Mouse (Mus musculus): ENCODE results near the gene Jmjd6. TPM values are rescaled to one million over a fixed set of nuclear protein-coding genes. Genes with fewer than 3 reads are reported as not detected.
A peak's percentile ranks its signal among the peaks of the same experiment; 100 is the strongest.

Jmjd6 gene
- total and polyA plus RNA-seq, 3 experiments, result 175 to 192 TPM; not detected in 1

DNA sequence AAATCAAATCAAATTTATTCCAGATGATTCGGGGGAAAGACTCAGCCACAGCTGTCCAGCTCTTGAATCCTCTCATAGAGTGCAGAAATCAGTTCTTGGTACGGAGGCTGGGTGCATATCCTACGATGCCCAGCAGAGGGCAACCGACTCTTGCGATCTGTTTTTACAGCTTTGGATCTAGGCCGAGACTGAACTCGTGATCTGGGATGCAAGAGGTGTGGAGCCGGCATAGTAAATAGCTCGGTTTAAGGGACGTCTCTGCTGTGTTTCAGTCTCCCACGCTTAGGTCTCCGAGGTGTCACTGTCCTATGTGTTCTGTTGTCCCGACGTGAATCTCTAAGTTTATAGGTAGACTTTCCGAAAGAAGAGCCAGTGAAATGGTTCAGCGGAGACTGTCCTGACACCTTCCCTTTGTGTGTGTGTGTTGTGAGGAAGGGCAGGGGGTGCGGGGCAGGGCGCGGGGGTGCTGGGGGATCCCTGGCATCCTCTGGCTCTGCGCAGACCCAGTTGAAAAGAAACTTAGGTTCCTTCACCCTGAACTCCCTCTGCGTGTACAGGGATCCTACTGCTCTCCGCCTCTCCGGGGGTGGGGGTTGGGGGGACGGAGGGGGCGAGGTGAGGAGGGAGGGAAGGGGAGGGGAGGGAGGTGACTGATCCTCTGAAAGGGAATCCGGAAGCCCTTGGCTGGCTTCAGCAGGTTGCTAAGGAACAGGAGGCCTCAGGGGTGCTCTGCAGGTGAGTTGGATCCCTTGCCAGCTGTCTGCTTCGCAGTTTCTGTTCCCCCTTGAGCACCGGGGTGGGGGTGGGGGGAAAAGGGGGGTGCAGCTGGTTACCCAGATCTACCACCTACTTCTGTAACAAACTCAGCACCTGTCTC lies 42.3 kb upstream of the Jmjd6 start (continued):
- TF ChIP-seq POLR2AphosphoS5 (IDR thresholded peaks at IDR 0.05; ENCODE audit: borderline replicate concordance, low read depth, low read length) (no peak), TCF12 (IDR thresholded peaks at IDR 0.05; ENCODE audit: low read depth, low read length) (no peak), UBTF (IDR thresholded peaks at IDR 0.05; ENCODE audit: borderline replicate concordance, insufficient read depth, low read depth, low read length) (no peak), MAFK (IDR thresholded peaks at IDR 0.05; ENCODE audit: borderline replicate concordance, low read depth, low read length) (no peak), ETS1 (IDR thresholded peaks at IDR 0.05; ENCODE audit: low read depth, low read length) (no peak), ZMIZ1 (IDR thresholded peaks at IDR 0.05; ENCODE audit: low read depth, low read length) (no peak), ZC3H11A (IDR thresholded peaks at IDR 0.05; ENCODE audit: low read depth, low read length) (peak; percentile 96), TBP (IDR thresholded peaks at IDR 0.05; ENCODE audit: low read depth, low read length) (peak; percentile 18; the same call in 1 of the 2 replicates), SIN3A (IDR thresholded peaks at IDR 0.05; ENCODE audit: low read length) (peak; percentile 45; the same call in 1 of the 2 replicates), SMC3 (IDR thresholded peaks at IDR 0.05; ENCODE audit: low read depth, low read length) (peak; percentile 99), ELF1 (IDR thresholded peaks at IDR 0.05; ENCODE audit: low read depth, low read length) (no peak), MAZ (IDR thresholded peaks at IDR 0.05; ENCODE audit: low read depth, low read length) (no peak), RCOR1 (IDR thresholded peaks at IDR 0.05; ENCODE audit: low read depth, low read length) (no peak), BHLHE40 (IDR thresholded peaks at IDR 0.05; ENCODE audit: borderline replicate concordance, low read depth, low read length) (no peak), MEF2A (IDR thresholded peaks at IDR 0.05; ENCODE audit: extremely low read depth, insufficient replicate concordance, low read depth, low read length, poor library complexity, severe bottlenecking) (no peak), HCFC1 (IDR thresholded peaks at IDR 0.05; ENCODE audit: low read depth, low read length) (no peak), GABPA (IDR thresholded peaks at IDR 0.05; ENCODE audit: low read depth, low read length) (no peak), ZNF384 (IDR thresholded peaks at IDR 0.05; ENCODE audit: low read depth, low read length) (no peak)

GRCm38 (mm10) chr11:116884061-116884460 lies 40.8 kb upstream of the Jmjd6 start:
- H3K9ac ChIP-seq (ENCODE audit: control insufficient read depth, low read depth, low read length, poor library complexity, severe bottlenecking), result no peak overlapping the region
- H3K79me2 ChIP-seq (ENCODE audit: control insufficient read depth, insufficient read depth, low read length, poor library complexity), result no peaks in the 10 kb centered on the region
- H3K4me3 ChIP-seq (ENCODE audit: control insufficient read depth in 1 of 2, insufficient read depth in 1 of 2, low read depth in 2 of 2, low read length in 2 of 2), result no peak overlapping the region
- no peaks in the 10 kb centered on the region for H3K4me1 ChIP-seq (ENCODE audit: control insufficient read depth in 1 of 2, insufficient read depth in 2 of 2, low read length in 2 of 2)
- peaks cover 0 to 2% of the 10 kb centered on the region in 2 experiments; a peak in 1 of 4 replicates for H3K27me3 ChIP-seq (ENCODE audit: control insufficient read depth in 1 of 2, insufficient read depth in 2 of 2, low read length in 2 of 2)
- no peaks in the 10 kb centered on the region for H3K36me3 ChIP-seq (ENCODE audit: control insufficient read depth in 1 of 2, insufficient read depth in 2 of 2, low read length in 2 of 2)
- TF ChIP-seq TCF12 (IDR thresholded peaks at IDR 0.05; ENCODE audit: low read depth, low read length) (no peak), GABPA (IDR thresholded peaks at IDR 0.05; ENCODE audit: low read depth, low read length) (no peak), HCFC1 (IDR thresholded peaks at IDR 0.05; ENCODE audit: low read depth, low read length) (no peak), MAZ (IDR thresholded peaks at IDR 0.05; ENCODE audit: low read depth, low read length) (no peak), ELF1 (IDR thresholded peaks at IDR 0.05; ENCODE audit: low read depth, low read length) (no peak), NELFE (IDR thresholded peaks at IDR 0.05; ENCODE audit: low read depth, low read length) (no peak), UBTF (IDR thresholded peaks at IDR 0.05; ENCODE audit: borderline replicate concordance, insufficient read depth, low read depth, low read length) (no peak), ETS1 (IDR thresholded peaks at IDR 0.05; ENCODE audit: low read depth, low read length) (no peak), ZC3H11A (IDR thresholded peaks at IDR 0.05; ENCODE audit: low read depth, low read length) (no peak), MEF2A (IDR thresholded peaks at IDR 0.05; ENCODE audit: extremely low read depth, insufficient replicate concordance, low read depth, low read length, poor library complexity, severe bottlenecking) (no peak), GATA1 (IDR thresholded peaks at IDR 0.05; ENCODE audit: low read depth, low read length) (no peak), USF2 (IDR thresholded peaks at IDR 0.05; ENCODE audit: borderline replicate concordance in 1 of 2, insufficient read depth in 1 of 2, low read depth in 1 of 2, low read length in 2 of 2) (no peak), NRF1 (IDR thresholded peaks at IDR 0.05; ENCODE audit: insufficient read depth, low read depth, low read length, poor library complexity, severe bottlenecking) (no peak), SMC3 (IDR thresholded peaks at IDR 0.05; ENCODE audit: low read depth, low read length) (no peak), MYB (IDR thresholded peaks at IDR 0.05; ENCODE audit: low read depth, low read length) (no peak)
- H3K27ac ChIP-seq (ENCODE audit: control insufficient read depth, low read depth, low read length), result no peak overlapping the region
- no peak for DNase-seq (ENCODE audit: low read depth, low spot score)
- H3K9me3 ChIP-seq (replicated peaks; ENCODE audit: insufficient read depth, low read length), result no peaks in the 10 kb centered on the region
